Comparison of ENCODE assay signal across 16 mouse cellular contexts in genomic region chr5:43549951-43550350, GRCm38 (mm10). TPM values are rescaled to one million over a fixed set of nuclear protein-coding genes. Genes with fewer than 3 reads are reported as not detected.
DNase-seq lines count a peak whose midpoint lies in the region; ATAC-seq lines count a peak whose summit lies in the region.
"Had no signal": no experiment of that assay in that cellular context is flagged by ENCODE, and none has a peak within 500 bp of the region (broad histone marks: within the 10 kb centered on the region; RNA-seq: fewer than 3 reads in every experiment).

No protein-coding gene starts in this region.

- no peak for DNase-seq in heart, adult 18-20 months
- no peak for DNase-seq in lung, postnatal 25 days (ENCODE audit: low spot score)
- DNase-seq in thymus, postnatal 0 days (ENCODE audit: low spot score), result no peak
- DNase-seq in layer of hippocampus, adult 11-12 months (ENCODE audit: low spot score), result no peak
- DNase-seq: cerebellum, postnatal 36 days; kidney, postnatal 10 days; thymus, postnatal 25 days had no signal

- 46% methylated on average over 4 of the region's 4 CpGs for WGBS in heart, embryonic 16.5 days
- WGBS in lung, embryonic 16.5 days, result 10% methylated on average over 4 of the region's 4 CpGs
- 33% methylated on average over 4 of the region's 4 CpGs for WGBS in intestine, embryonic 16.5 days
- 28% methylated on average over 4 of the region's 4 CpGs for WGBS in stomach, embryonic 16.5 days

- ATAC-seq in heart, embryonic 16.5 days (replicated peaks; ENCODE audit: extremely low read depth, insufficient read depth, low FRiP score), result no peak
- ATAC-seq in lung, embryonic 16.5 days (ENCODE audit: low read depth), result peak; percentile 64
- ATAC-seq in intestine, embryonic 16.5 days, result peak; percentile 85
- ATAC-seq in stomach, embryonic 16.5 days (ENCODE audit: insufficient read depth, low FRiP score), result peak; percentile 75

- no peaks in the 10 kb centered on the region for H3K4me1 ChIP-seq in heart, embryonic 16.5 days (ENCODE audit: control insufficient read depth, insufficient read depth, low read length)
- peaks cover 38% of the 10 kb centered on the region for H3K4me1 ChIP-seq in lung, embryonic 16.5 days (replicated peaks; ENCODE audit: control insufficient read depth, insufficient read depth, low read length)
- peaks cover 7% of the 10 kb centered on the region for H3K4me1 ChIP-seq in intestine, embryonic 16.5 days (ENCODE audit: control insufficient read depth, insufficient read depth, low read length)
- peaks cover 9% of the 10 kb centered on the region; the same call in 1 of the 2 replicates for H3K4me1 ChIP-seq in stomach, embryonic 16.5 days (ENCODE audit: control insufficient read depth, insufficient read depth, low read length)
- H3K4me1 ChIP-seq: hindbrain, embryonic 10.5 days had no signal

- H3K36me3 ChIP-seq in heart, embryonic 16.5 days (ENCODE audit: control insufficient read depth, insufficient read depth), result no peaks in the 10 kb centered on the region
- H3K36me3 ChIP-seq in lung, embryonic 16.5 days (ENCODE audit: control insufficient read depth, insufficient read depth, low read length), result no peaks in the 10 kb centered on the region
- H3K36me3 ChIP-seq in intestine, embryonic 16.5 days (ENCODE audit: control insufficient read depth, insufficient read depth, low read length), result no peaks in the 10 kb centered on the region
- no peaks in the 10 kb centered on the region for H3K36me3 ChIP-seq in stomach, embryonic 16.5 days (ENCODE audit: control insufficient read depth, insufficient read depth, low read length)
- H3K36me3 ChIP-seq: hindbrain, embryonic 10.5 days; neural tube, embryonic 15.5 days had no signal

- no peaks in the 10 kb centered on the region for H3K9me3 ChIP-seq in heart, embryonic 16.5 days (replicated peaks; ENCODE audit: control insufficient read depth, low read length)
- H3K9me3 ChIP-seq in lung, embryonic 16.5 days (ENCODE audit: control insufficient read depth, low read length), result no peaks in the 10 kb centered on the region; the same call in 1 of the 2 replicates
- H3K9me3 ChIP-seq in intestine, embryonic 16.5 days (ENCODE audit: control insufficient read depth, low read length), result no peaks in the 10 kb centered on the region
- H3K9me3 ChIP-seq in stomach, embryonic 16.5 days (replicated peaks; ENCODE audit: control insufficient read depth, low read length), result no peaks in the 10 kb centered on the region
- H3K9me3 ChIP-seq: hindbrain, embryonic 10.5 days; neural tube, embryonic 15.5 days had no signal

- H3K27me3 ChIP-seq in heart, embryonic 16.5 days (ENCODE audit: control insufficient read depth, insufficient read depth, low read length), result no peaks in the 10 kb centered on the region
- no peaks in the 10 kb centered on the region for H3K27me3 ChIP-seq in lung, embryonic 16.5 days (ENCODE audit: control insufficient read depth, insufficient read depth, low read depth, low read length)
- no peaks in the 10 kb centered on the region for H3K27me3 ChIP-seq in intestine, embryonic 16.5 days (replicated peaks; ENCODE audit: control insufficient read depth, insufficient read depth, low read length)
- no peaks in the 10 kb centered on the region for H3K27me3 ChIP-seq in stomach, embryonic 16.5 days (ENCODE audit: control insufficient read depth, insufficient read depth, low read length)
- H3K27me3 ChIP-seq: neural tube, embryonic 15.5 days had no signal

- H3K27ac ChIP-seq in heart, embryonic 16.5 days (ENCODE audit: low read length), result peak overlapping the region; percentile 20; the same call in 1 of the 2 replicates
- peak overlapping the region; percentile 86 for H3K27ac ChIP-seq in lung, embryonic 16.5 days (ENCODE audit: low read length)
- peak overlapping the region; percentile 50 for H3K27ac ChIP-seq in intestine, embryonic 16.5 days (ENCODE audit: low read length)
- peak overlapping the region; percentile 89 for H3K27ac ChIP-seq in stomach, embryonic 16.5 days (ENCODE audit: low read length)
- H3K27ac ChIP-seq: hindbrain, embryonic 10.5 days; neural tube, embryonic 15.5 days had no signal

- H3K4me2 ChIP-seq in heart, embryonic 16.5 days (ENCODE audit: low read depth, low read length), result peak overlapping the region; percentile 13; the same call in 1 of the 2 replicates
- H3K4me2 ChIP-seq in lung, embryonic 16.5 days (ENCODE audit: low read depth, low read length), result peak overlapping the region; percentile 7
- no peak overlapping the region for H3K4me2 ChIP-seq in intestine, embryonic 16.5 days (ENCODE audit: low read depth, low read length)
- peak overlapping the region; percentile 30 for H3K4me2 ChIP-seq in stomach, embryonic 16.5 days (ENCODE audit: low read depth, low read length)
- H3K4me2 ChIP-seq: neural tube, embryonic 15.5 days had no signal

- H3K4me3 ChIP-seq in heart, embryonic 16.5 days (ENCODE audit: low read length), result no peak overlapping the region
- H3K4me3 ChIP-seq in lung, embryonic 16.5 days (ENCODE audit: low read length), result no peak overlapping the region; the same call in 1 of the 2 replicates
- no peak overlapping the region for H3K4me3 ChIP-seq in intestine, embryonic 16.5 days (ENCODE audit: low read length)
- no peak overlapping the region for H3K4me3 ChIP-seq in stomach, embryonic 16.5 days (replicated peaks; ENCODE audit: low read length)
- H3K4me3 ChIP-seq: erythroblast, embryonic 14.5 days; hindbrain, embryonic 10.5 days; neural tube, embryonic 15.5 days had no signal

- H3K9ac ChIP-seq in heart, embryonic 16.5 days (ENCODE audit: low read length), result no peak overlapping the region
- H3K9ac ChIP-seq in lung, embryonic 16.5 days (ENCODE audit: low read length), result peak overlapping the region; percentile 43; the same call in 1 of the 2 replicates
- H3K9ac ChIP-seq in intestine, embryonic 16.5 days (ENCODE audit: low read depth, low read length), result no peak overlapping the region
- no peak overlapping the region for H3K9ac ChIP-seq in stomach, embryonic 16.5 days (ENCODE audit: low read length)
- H3K9ac ChIP-seq: neural tube, embryonic 15.5 days had no signal

RNA-seq across cellular contexts. Expression of gene C1qtnf7, which starts 34.6 kb away (rescaled TPM):
- polyA plus RNA-seq in heart, embryonic 16.5 days (2015; fragmentation: Nextera tagmentation; extraction: Ambion mirVana), result 6.5 and 7.2 TPM in 2 replicates
- 1 to 10 TPM; 3.8 to 5.7 TPM for total RNA-seq in heart, adult 18-20 months (2021)
- polyA plus RNA-seq in lung, embryonic 16.5 days (2015; fragmentation: Nextera tagmentation; extraction: Ambion mirVana), result 45.5 and 47.8 TPM in 2 replicates
- polyA plus RNA-seq in intestine, embryonic 16.5 days (2015; fragmentation: Nextera tagmentation; extraction: Ambion mirVana), result 4.1 and 4.8 TPM in 2 replicates
- polyA plus RNA-seq in stomach, embryonic 16.5 days (2015; fragmentation: Nextera tagmentation; extraction: Ambion mirVana), result 22.1 and 22.4 TPM in 2 replicates
- 1.2 TPM in 2 replicates for polyA plus RNA-seq in thymus, postnatal 0 days (2015; fragmentation: Nextera tagmentation; extraction: Ambion mirVana)
- total RNA-seq: MEL; monocyte, adult 5-6 weeks had no signal
- polyA plus RNA-seq: erythroblast, embryonic 14.5 days had no signal

Comparison
In these comparisons a context has a peak if more than half of its experiments do, and no peak if none do; other contexts are left out.
1. H3K27ac ChIP-seq: peak in every context shown above with its lines; median percentile 89 in stomach, embryonic 16.5 days; 86 in lung, embryonic 16.5 days; 50 in intestine, embryonic 16.5 days; 20 in heart, embryonic 16.5 days.